Mouse (Mus musculus): ENCODE measurements around the gene Rbfox2.

DNA sequence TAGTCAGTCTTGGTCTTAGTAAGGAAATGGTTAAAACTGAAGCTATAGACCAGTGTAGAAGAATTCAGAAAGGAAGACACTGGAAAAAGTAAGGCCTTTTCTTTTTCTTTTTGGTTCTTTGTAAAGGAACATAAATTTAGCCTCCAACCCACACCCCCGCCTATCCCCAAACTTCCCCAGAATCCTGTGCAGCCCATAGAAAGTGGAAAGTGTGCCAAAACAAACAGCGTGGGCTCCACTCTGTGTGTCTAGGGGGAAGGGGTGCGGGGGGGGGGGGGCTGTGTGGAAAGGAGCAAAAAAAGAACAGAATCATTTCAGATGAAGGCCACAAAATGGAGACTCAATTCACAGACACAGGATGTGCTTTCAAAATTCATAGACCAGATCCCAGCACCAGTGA lies 156.8 kb downstream of the Rbfox2 start:
- TF ChIP-seq CTCF (IDR thresholded peaks at IDR 0.05; ENCODE audit: borderline replicate concordance, insufficient read depth, low read depth, low read length) (no peak), POLR2A (IDR thresholded peaks at IDR 0.05; ENCODE audit: borderline replicate concordance, insufficient read depth, low read length) (no peak)

Data from cerebellum, adult 2 months (tissue).